Mouse (Mus musculus) ES-CJ7 (cell line): ENCODE results near the gene Rnf144a.

Source experiments
- DNase-seq: peaks from one replicate; pipeline ENCODE4 v3.0.0; 2011; ENCODE audit warnings: low read depth, low spot score

Rnf144a gene

DNA sequence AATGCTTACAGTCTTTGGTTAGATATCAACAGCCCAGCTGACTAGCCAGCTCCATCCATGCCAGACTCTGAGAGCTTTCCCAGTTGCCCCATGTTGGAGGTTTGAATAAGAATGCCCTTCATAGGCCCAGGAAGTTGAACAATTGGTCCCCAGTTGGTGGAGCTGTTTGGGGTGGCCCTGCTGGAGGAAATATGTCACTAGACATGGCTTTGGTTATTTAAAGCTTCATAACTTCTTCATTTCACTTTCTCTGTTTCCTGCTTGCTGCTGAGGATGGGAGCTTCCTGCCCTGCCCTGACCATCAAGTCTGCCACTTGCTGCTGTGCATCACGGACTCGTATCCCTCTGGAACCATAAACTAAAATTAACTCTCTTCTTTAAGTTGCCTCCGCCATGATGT lies 4.6 kb downstream of the Rnf144a start:
- no peak for DNase-seq

- no peak for DNase-seq
Observed at GRCm38 (mm10) chr12:26408707-26409106, 6.3 kb downstream of the Rnf144a start.

DNA sequence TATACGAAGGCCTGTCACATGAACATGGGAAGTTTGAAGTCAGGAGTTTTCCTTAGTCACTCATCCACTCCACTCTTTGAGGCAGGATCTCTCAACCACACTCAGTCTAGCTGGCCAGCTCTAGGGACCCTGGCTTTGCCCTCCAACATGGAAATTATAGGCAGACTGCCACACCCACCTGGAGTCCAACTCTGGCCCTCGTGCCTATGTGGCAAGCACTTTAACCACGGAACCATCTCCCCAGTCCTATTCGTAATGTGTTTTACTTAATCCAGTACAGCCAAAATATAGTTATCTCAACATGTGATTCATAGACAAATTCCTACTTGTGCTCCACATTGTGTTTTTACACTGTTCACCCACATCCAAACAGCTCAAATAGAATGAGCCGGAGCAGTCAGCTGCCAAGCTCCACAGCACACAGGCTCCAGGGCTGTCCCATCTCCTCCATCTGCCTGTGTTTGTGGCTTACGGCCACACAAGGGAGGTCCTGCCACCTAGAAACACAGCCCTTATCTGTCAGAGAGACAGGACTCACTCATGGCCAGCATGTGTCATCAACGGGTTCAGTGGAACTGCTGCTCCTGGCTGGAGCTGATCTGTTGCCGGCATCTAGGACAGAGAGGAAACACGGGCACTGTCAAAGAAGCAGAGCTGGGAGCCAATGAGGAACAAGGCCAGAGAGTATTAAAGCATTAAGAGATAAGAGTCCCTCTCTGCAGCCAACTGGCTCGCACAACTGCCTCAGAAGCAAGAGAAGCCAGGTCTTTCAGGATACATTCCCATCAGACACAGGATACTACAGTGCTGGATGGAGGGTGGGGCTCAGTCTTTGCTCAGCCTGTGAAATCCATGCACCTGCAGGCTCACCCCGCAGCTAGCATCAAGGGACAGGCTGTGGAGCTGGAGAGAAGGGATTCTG lies 10.0 kb downstream of the Rnf144a start:
- no peak for DNase-seq

DNA sequence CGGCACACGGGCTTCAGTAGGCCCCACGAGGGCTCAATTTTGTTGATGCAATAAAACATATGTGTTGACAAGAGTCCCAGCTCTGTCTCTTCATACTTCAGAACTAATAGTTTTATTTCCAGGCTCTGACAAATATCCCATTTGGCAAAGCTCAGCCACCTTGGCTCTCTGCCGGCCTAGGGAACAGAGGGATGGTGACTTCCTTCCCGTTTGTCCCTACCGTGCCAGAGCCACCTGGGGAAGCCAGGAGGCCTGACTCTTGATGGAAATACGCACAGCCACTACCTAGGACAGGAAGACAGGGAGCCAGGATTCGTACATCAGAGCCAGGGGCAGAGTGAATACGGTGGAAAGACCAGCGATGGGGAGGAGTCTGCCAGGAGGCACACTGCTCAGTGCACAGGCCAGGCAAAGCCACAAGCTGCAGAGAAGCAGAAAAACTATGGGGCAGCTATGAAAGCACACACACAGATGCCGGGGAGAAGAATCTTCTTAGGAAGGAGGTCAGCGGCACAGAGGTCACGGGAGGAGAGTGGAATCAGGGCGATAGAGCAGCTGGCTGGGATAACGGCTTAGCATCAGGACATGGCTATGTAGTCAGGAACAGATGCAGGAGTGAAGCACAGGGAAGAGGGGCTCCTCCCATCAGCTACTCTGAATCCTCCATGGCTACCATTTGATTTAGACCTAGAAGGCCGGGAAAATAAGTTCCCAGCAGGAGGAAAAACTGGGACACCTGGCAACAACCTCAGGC lies 11.5 kb downstream of the Rnf144a start:
- DNase-seq, result no peak

DNA sequence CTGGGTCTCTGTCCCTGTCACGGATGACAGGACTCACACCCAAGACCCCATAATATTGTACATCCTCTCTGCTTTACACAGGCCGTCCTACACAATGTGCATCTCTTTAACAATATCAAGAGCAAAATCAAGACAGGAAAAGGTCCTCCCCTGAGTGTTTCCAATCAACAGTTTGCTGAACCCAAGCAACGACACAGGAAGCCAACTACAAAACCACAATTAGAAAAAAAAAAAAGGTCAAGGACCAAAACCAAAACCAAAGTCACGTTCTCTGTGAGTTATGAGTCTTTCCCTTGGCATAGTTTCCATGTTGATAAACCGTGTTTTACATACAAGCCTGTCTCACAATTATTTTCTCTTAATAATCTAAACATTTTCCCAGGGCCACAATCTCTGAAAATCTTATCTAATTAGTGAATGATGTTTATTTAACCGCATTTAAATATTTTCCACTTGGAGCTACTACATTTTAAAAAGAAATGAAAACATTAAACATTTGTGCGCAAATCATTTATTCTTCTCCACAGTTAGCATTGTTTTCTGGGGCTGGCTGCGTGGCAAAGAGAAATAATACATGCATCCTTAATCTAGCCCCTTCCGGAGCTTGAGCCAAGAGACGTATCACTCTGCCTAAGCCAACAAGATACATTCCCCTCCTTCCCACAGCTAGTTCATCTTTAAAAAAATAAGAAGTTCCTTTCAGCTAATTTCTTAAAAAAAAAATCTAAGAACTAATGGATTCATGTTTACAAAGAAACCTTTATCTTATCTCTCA lies 13.2 kb downstream of the Rnf144a start:
- no peak for DNase-seq

- no peak for DNase-seq
Observed at GRCm38 (mm10) chr12:26401254-26401653, 13.8 kb downstream of the Rnf144a start.

GRCm38 (mm10) chr12:26400762-26401161 lies 14.3 kb downstream of the Rnf144a start:
- no peak for DNase-seq

- DNase-seq, result no peak
Observed at GRCm38 (mm10) chr12:26399391-26399790, 15.7 kb downstream of the Rnf144a start.

DNA sequence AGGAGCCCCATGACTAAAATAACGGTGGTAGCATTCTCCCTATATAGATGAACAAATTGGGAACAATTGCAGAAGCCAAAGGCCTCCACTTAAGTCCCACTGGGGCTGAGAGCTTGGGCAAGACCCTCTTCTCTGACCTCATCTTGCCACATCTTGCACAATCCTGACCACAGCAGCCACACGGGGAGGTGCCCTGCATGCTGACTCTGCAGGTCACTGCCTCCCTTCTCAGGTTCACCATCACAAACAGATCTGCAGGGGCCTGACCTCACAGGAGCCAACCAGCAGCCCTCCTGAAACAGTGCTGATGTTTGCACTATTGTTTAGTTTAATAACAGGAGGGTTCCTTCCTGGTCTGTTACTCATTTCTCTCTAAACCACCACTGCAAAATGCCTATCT lies 16.5 kb downstream of the Rnf144a start:
- DNase-seq, result no peak

GRCm38 (mm10) chr12:26394485-26395470 lies 20.3 kb downstream of the Rnf144a start:
- no peak for DNase-seq

DNA sequence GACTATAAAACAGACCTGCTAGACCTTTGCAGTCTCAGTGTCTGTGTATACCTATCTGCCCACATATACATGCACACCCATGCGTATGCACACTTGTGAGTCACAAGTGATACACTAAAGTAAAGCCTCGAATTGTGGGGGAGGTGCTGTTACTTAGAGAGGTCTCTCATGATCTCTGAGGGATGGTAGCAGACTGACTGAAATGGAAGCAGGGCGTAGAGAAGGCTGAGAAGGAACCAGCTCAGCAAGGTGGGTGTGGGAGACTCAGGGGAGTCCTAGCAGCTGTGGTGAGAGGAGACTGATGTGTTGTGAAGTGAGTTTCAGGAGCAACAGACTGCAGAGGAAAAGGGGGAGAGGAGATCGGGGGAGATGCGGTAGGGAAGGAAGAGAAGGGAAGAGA lies 21.8 kb downstream of the Rnf144a start:
- no peak for DNase-seq

- no peak for DNase-seq
Observed at GRCm38 (mm10) chr12:26391162-26391561, 23.9 kb downstream of the Rnf144a start.

DNA sequence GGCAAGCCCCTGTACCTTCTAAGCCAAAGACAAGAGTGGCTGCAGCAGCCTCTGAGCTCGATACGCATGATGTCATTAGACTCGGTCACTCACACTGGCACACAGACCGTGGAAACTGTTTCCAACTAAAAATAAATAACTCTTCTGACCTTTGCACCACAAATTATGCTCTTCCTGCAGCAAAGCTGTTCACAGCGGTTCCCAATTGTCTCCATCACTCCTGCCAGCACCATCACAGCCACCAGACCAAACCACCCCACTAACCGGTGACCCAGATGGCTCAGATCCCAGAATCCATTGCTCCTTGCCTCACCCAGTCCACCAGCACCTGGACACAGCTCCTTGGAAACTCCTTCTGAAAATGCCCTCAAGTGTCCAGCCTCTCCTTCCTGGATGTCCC lies 27.5 kb downstream of the Rnf144a start:
- DNase-seq, result no peak

GRCm38 (mm10) chr12:26386947-26387346 lies 28.1 kb downstream of the Rnf144a start:
- no peak for DNase-seq

- DNase-seq, result no peak
Observed at GRCm38 (mm10) chr12:26386189-26386588, 28.9 kb downstream of the Rnf144a start.

DNA sequence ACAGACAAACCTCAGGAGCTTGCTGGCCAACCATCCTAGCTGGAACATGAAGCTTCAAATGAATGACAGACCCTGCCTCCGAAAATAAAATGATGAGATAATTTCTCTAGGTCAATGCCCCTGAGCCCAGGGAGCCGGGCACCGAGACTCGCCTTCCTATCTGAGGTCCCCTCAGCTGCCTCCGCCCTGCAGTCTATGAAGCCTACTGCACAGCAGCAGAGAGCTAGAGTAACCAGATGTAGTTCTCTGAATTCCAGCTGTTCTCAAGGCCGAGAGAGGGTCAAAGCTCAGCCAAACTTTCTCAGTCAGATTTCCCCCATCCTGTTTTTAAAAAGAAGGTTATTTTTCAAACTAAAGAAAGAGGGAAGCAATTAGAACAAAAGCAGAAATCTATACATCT lies 29.3 kb downstream of the Rnf144a start:
- DNase-seq, result no peak

GRCm38 (mm10) chr12:26381730-26382129 lies 33.3 kb downstream of the Rnf144a start:
- DNase-seq, result no peak

DNA sequence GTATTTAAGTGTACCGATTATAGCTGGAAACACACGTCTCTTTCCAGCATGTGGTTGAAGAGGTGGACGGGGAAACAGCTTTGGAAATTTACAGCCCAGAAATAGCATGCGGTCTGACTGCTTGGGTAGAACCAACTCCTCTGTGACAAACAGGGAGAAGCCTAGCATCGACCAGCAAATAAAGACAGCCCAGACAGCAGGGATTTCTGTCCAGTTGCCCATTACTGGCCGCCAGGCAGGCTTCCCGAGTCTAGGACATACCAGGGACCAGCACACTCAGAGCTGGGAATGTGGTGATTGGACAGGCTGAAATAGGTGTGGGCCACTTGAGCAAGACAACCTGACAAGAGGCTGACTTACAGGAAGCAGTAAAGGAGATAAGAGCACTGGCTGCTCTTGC lies 35.3 kb downstream of the Rnf144a start:
- DNase-seq, result no peak

- no peak for DNase-seq
Observed at GRCm38 (mm10) chr12:26377691-26378090, 37.4 kb downstream of the Rnf144a start.

DNA sequence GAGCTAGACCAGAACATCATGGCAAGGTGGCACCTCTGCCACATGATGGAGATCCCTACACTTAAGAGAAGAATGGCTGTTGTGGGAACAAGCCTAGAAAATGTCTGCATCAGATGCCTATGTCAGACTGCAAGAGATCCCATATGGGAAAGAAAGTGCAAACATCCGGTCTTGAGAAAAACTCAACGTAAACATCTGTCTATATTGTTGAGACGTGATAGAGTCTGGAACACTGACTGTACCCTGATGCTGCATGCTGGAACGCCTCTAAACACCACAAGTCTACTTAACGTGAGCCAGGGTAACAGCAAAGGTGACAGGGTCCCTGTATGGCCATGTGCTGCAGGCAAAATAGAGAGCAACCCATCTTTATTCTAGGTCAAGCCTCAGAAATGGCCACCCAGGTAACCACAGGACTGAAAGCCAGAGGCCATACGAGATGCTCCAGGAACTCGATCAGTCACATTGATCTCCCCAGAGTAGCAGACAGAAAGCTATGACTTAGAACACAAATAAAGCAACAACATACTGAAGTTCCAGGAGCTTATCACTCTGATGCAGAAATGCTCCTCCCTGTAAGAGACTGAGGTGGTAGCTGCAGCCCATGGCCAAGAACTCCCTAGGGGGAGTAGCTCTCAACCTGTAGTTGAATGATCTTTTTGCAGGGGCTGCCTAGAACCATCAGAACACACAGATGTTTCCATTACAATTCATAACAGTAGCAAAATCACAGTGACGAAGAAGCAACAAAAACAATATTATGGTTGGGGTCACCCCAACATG lies 38.3 kb downstream of the Rnf144a start:
- DNase-seq, result no peak
